In genomic region chr6:31369875-31370274, GRCm38 (mm10) we compare ENCODE assay signal across 9 mouse cellular contexts. TPM values are rescaled to one million over a fixed set of nuclear protein-coding genes. Genes with fewer than 3 reads are reported as not detected.
DNase-seq lines count a peak whose midpoint lies in the region; TF ChIP-seq lines count a peak whose summit lies in the region.
"Had no signal": no experiment of that assay in that cellular context is flagged by ENCODE, and none has a peak within 500 bp of the region (broad histone marks: within the 10 kb centered on the region; RNA-seq: fewer than 3 reads in every experiment).

No protein-coding gene starts in this region.

- no peak for TF ChIP-seq EP300 in MEL (IDR thresholded peaks at IDR 0.05; ENCODE audit: low read depth in 1 of 2, low read length in 2 of 2)

- DNase-seq in layer of hippocampus, adult 2 months (ENCODE audit: low spot score in 2 of 2), result no peak
- no peak for DNase-seq in layer of hippocampus, postnatal 36 days
- DNase-seq in MEL (ENCODE audit: low read depth, low spot score), result peak; percentile 59
- DNase-seq in heart, postnatal 14 days, result peak; percentile 22 to 61
- no peak for DNase-seq in embryo, embryonic 10 days (ENCODE audit: low spot score)
- DNase-seq in urinary bladder, adult 2 months (ENCODE audit: low spot score), result no peak
- DNase-seq in thymus, adult 18-20 months, result no peak

- H3K79me2 ChIP-seq in MEL (ENCODE audit: control insufficient read depth, insufficient read depth, low read length, poor library complexity), result no peaks in the 10 kb centered on the region

- no peak; the same call in 1 of the 2 replicates for TF ChIP-seq RAD21 in MEL (IDR thresholded peaks at IDR 0.05; ENCODE audit: low read depth, low read length)

- TF ChIP-seq CTCF in layer of hippocampus, adult 2 months (conservative IDR thresholded peaks at IDR 0.05), result peak; percentile 69
- peak; percentile 57 to 61 (median 59) for TF ChIP-seq CTCF in MEL (IDR thresholded peaks at IDR 0.05 in 2 of 3, conservative IDR thresholded peaks at IDR 0.05 in 1 of 3; ENCODE audit: control insufficient read depth in 1 of 3, insufficient read depth in 1 of 3, low read depth in 2 of 3, low read length in 3 of 3, poor library complexity in 1 of 3, severe bottlenecking in 1 of 3)
- peak; percentile 18; the same call in 1 of the 2 replicates for TF ChIP-seq CTCF in bone marrow, adult 2 months (IDR thresholded peaks at IDR 0.05; ENCODE audit: control insufficient read depth, insufficient read depth, low read length)

- no peaks in the 10 kb centered on the region for H3K27me3 ChIP-seq in MEL (ENCODE audit: control insufficient read depth in 1 of 2, insufficient read depth in 2 of 2, low read length in 2 of 2)
- H3K27me3 ChIP-seq: embryonic facial prominence, embryonic 15.5 days had no signal

- H3K9me3 ChIP-seq in MEL (replicated peaks; ENCODE audit: insufficient read depth, low read length), result no peaks in the 10 kb centered on the region
- H3K9me3 ChIP-seq: embryonic facial prominence, embryonic 15.5 days had no signal

- no peak overlapping the region for H3K4me3 ChIP-seq in layer of hippocampus, adult 2 months
- H3K4me3 ChIP-seq in MEL (ENCODE audit: control insufficient read depth in 1 of 2, insufficient read depth in 1 of 2, low read depth in 2 of 2, low read length in 2 of 2), result no peak overlapping the region
- no peak overlapping the region for H3K4me3 ChIP-seq in bone marrow, adult 2 months (replicated peaks; ENCODE audit: control insufficient read depth, low read depth, low read length)
- H3K4me3 ChIP-seq: embryonic facial prominence, embryonic 15.5 days had no signal

- H3K9ac ChIP-seq in MEL (ENCODE audit: control insufficient read depth, low read depth, low read length, poor library complexity, severe bottlenecking), result no peak overlapping the region
- H3K9ac ChIP-seq: embryonic facial prominence, embryonic 15.5 days had no signal

- H3K36me3 ChIP-seq in MEL (ENCODE audit: control insufficient read depth in 1 of 2, insufficient read depth in 2 of 2, low read length in 2 of 2), result no peaks in the 10 kb centered on the region
- H3K36me3 ChIP-seq: embryonic facial prominence, embryonic 15.5 days had no signal

- H3K27ac ChIP-seq in layer of hippocampus, adult 2 months, result peak overlapping the region; percentile 71; the same call in 1 of the 2 replicates
- H3K27ac ChIP-seq in MEL (ENCODE audit: control insufficient read depth, low read depth, low read length), result no peak overlapping the region
- H3K27ac ChIP-seq in bone marrow, adult 2 months (ENCODE audit: control insufficient read depth, insufficient read depth, low read depth, low read length, poor library complexity), result no peak overlapping the region
- H3K27ac ChIP-seq: embryonic facial prominence, embryonic 15.5 days had no signal

- TF ChIP-seq POLR2A in MEL (IDR thresholded peaks at IDR 0.05; ENCODE audit: control insufficient read depth in 1 of 2, insufficient read depth in 1 of 2, low read depth in 1 of 2, low read length in 2 of 2, poor library complexity in 1 of 2), result no peak
- no peak for TF ChIP-seq POLR2A in bone marrow, adult 2 months (IDR thresholded peaks at IDR 0.05; ENCODE audit: borderline replicate concordance, control insufficient read depth, low read depth, low read length)

- 84% methylated on average over 3 of the region's 3 CpGs for WGBS in bone marrow, adult 2 months

- peaks cover 0 to 7% of the 10 kb centered on the region in 2 experiments; a peak in 2 of 4 replicates for H3K4me1 ChIP-seq in MEL (ENCODE audit: control insufficient read depth in 1 of 2, insufficient read depth in 2 of 2, low read length in 2 of 2)
- H3K4me1 ChIP-seq in bone marrow, adult 2 months (ENCODE audit: control insufficient read depth, insufficient read depth, low read length), result no peaks in the 10 kb centered on the region
- H3K4me1 ChIP-seq: embryonic facial prominence, embryonic 15.5 days had no signal

- intact Hi-C loops in heart, postnatal 14 days (cut with DNase I), result loop anchor here (2.0 kb wide), 1 partner anchor 47 kb away; no protein-coding TSS in a partner anchor

TF ChIP-seq in MEL, 35 proteins besides CTCF, POLR2A, EP300 and RAD21:
- TF ChIP-seq E2F4 (IDR thresholded peaks at IDR 0.05; ENCODE audit: borderline replicate concordance, low read depth, low read length), result no peak
- peak; percentile 44 for TF ChIP-seq SMC3 (IDR thresholded peaks at IDR 0.05; ENCODE audit: low read depth, low read length)

RNA-seq across cellular contexts. Expression of gene Mkln1, which starts 28.7 kb away (rescaled TPM):
- 100 to 1,000 TPM; 159 to 164 TPM for total RNA-seq in layer of hippocampus, adult 2 months (2021)
- 100 to 1,000 TPM; 162 to 166 TPM for total RNA-seq in layer of hippocampus, postnatal 36 days (2021)
- total RNA-seq in MEL (2012; rRNA removed), result 126 and 135 TPM in 2 replicates
- polyA plus RNA-seq in MEL (2012; ENCODE audit: insufficient read depth in 1 of 2, insufficient read length in 2 of 2, low read depth in 1 of 2, low replicate concordance in 2 of 2, missing spikeins in 1 of 2), result 100 to 1,000 TPM; 115 to 187 TPM
- 50.7 and 96.3 TPM in 2 replicates for polyA plus RNA-seq in bone marrow, adult 2 months (2011; ENCODE audit: insufficient read depth, insufficient read length, low replicate concordance, missing spikeins)
- total RNA-seq in heart, postnatal 14 days (2021), result 100 to 1,000 TPM; 180 to 188 TPM
- polyA plus RNA-seq in urinary bladder, adult 2 months (2012; rRNA removed), result 84.9 and 100.0 TPM in 2 replicates

Comparison
In these comparisons a context has a peak if more than half of its experiments do, and no peak if none do; other contexts are left out.
1. DNase-seq: peak in MEL (single experiment) and heart, postnatal 14 days (2 of 2); none in layer of hippocampus, adult 2 months (0 of 2), layer of hippocampus, postnatal 36 days (0 of 2), embryo, embryonic 10 days (single experiment), urinary bladder, adult 2 months (single experiment) and thymus, adult 18-20 months (0 of 2).
2. CTCF ChIP-seq: peak in every context shown above with its lines; median percentile 69 in layer of hippocampus, adult 2 months; 59 in MEL; 18 in bone marrow, adult 2 months.